Mouse (Mus musculus): ENCODE data around the gene Vasp.

DNA sequence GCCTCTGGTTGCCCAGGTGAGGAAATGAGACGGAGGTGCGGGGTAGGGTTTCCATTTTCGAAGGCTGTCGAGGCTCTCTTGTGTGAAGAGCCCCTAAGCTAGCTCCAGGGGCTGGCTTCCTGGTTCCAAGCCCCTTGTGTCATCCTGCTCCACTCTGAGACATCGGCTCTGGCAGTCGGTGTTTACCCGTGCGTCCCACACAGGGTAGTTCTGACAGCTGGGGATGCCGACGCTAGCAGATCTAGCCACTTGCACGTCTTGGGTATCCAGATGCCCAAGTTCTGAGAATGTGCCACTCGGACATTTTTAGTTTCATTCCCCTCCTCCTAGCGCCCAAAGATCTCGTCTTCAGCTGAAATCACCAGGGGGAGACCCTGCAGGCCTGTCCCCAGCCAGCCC is 11.8 kb upstream of the Vasp start:
- TF ChIP-seq FLI1 (IDR thresholded peaks at IDR 0.05; ENCODE audit: low read length): no peak
- TF ChIP-seq GATA1 (IDR thresholded peaks at IDR 0.05; ENCODE audit: borderline replicate concordance, low read length): no peak

Data from megakaryocyte, embryonic 14.5 days (primary cell).